Mouse (Mus musculus): ENCODE measurements around the gene Rnf40. TPM values are rescaled to one million over a fixed set of nuclear protein-coding genes. Genes with fewer than 3 reads are reported as not detected.

Rnf40 gene
- polyA plus RNA-seq, 1 experiment from 2014 or later, result 17.1 TPM

DNA sequence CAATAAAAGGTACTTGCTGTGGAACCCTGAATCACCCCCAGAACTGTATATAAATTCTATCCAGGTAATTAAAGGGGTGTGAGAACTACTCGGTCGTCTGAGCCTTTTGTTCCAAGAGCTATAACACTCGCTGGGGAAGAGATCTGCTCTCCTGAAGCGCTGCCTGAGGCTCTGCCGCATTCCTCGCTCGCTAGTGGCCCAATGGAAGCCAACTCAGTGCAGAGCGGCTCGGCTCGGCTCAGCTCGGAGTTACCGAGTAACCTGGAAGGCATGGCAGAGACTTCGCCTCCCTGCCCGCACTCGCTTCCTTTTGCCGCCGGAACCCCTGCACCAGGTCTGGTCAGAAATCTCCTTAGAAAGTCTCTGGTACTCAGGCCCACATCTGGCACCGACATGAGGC lies 63.5 kb downstream of the Rnf40 start:
- peak overlapping the region; percentile 35 for H3K4me2 ChIP-seq (replicated peaks; ENCODE audit: low read depth)
- 17% methylated on average over 18 of the region's 18 CpGs for WGBS
- H3K27me3 ChIP-seq (ENCODE audit: control insufficient read depth, insufficient read depth, low read length), result no peaks in the 10 kb centered on the region
- peak; percentile 25; the same call in 1 of the 2 replicates for ATAC-seq (ENCODE audit: low FRiP score, low TSS enrichment)
- TF ChIP-seq CTCF (IDR thresholded peaks at IDR 0.05; ENCODE audit: low read depth) (no peak), EP300 (optimal IDR thresholded peaks at IDR 0.05) (no peak)
- no peaks in the 10 kb centered on the region for H3K4me1 ChIP-seq (replicated peaks; ENCODE audit: control insufficient read depth, insufficient read depth)
- H3K9me3 ChIP-seq (ENCODE audit: control insufficient read depth, low read length), result no peaks in the 10 kb centered on the region
- H3K36me3 ChIP-seq (ENCODE audit: control insufficient read depth, insufficient read depth, low read length), result no peaks in the 10 kb centered on the region
- no peak overlapping the region for H3K27ac ChIP-seq (replicated peaks)
- H3K4me3 ChIP-seq (ENCODE audit: low read depth, low read length), result no peak overlapping the region
- DNase-seq (ENCODE audit: low spot score), result peak; percentile 63
- peak overlapping the region; percentile 41 for H3K9ac ChIP-seq (ENCODE audit: low read length)

GRCm38 (mm10) chr7:127654318-127654717 lies 65.8 kb downstream of the Rnf40 start:
- Histone ChIP-seq H3K4me3 (ENCODE audit: low read depth, low read length) (no peak overlapping the region), H3K4me1 (replicated peaks; ENCODE audit: control insufficient read depth, insufficient read depth) (no peaks in the 10 kb centered on the region), H3K27me3 (ENCODE audit: control insufficient read depth, insufficient read depth, low read length) (no peaks in the 10 kb centered on the region), H3K36me3 (ENCODE audit: control insufficient read depth, insufficient read depth, low read length) (no peaks in the 10 kb centered on the region), H3K9ac (ENCODE audit: low read length) (no peak overlapping the region), H3K9me3 (ENCODE audit: control insufficient read depth, low read length) (no peaks in the 10 kb centered on the region), H3K4me2 (replicated peaks; ENCODE audit: low read depth) (no peak overlapping the region), H3K27ac (replicated peaks) (no peak overlapping the region)
- no peak for ATAC-seq (ENCODE audit: low FRiP score, low TSS enrichment)
- WGBS, result 73% methylated on average over 10 of the region's 10 CpGs
- DNase-seq (ENCODE audit: low spot score), result no peak
- TF ChIP-seq EP300 (optimal IDR thresholded peaks at IDR 0.05) (no peak), CTCF (IDR thresholded peaks at IDR 0.05; ENCODE audit: low read depth) (no peak)

Other genes starting within 250 kb of the Rnf40 start
- gene Zfp768, start 243.2 kb upstream of the Rnf40 start, polyA plus RNA-seq (2015; fragmentation: Nextera tagmentation; extraction: Ambion mirVana), result 9.0 and 11.0 TPM in 2 replicates
- gene Zfp747, start 212.7 kb upstream of the Rnf40 start, polyA plus RNA-seq (2015; fragmentation: Nextera tagmentation; extraction: Ambion mirVana), result 4.9 and 5.4 TPM in 2 replicates
- gene 9130019O22Rik, start 201.6 kb upstream of the Rnf40 start, polyA plus RNA-seq (2015; fragmentation: Nextera tagmentation; extraction: Ambion mirVana), result 3.0 and 3.1 TPM in 2 replicates
- gene E430018J23Rik, start 195.1 kb upstream of the Rnf40 start, polyA plus RNA-seq (2015; fragmentation: Nextera tagmentation; extraction: Ambion mirVana), result 3.3 and 3.9 TPM in 2 replicates
- gene Zfp764, start 181.9 kb upstream of the Rnf40 start, polyA plus RNA-seq (2015; fragmentation: Nextera tagmentation; extraction: Ambion mirVana), result 4.0 and 4.3 TPM in 2 replicates
- gene Zfp688, start 166.7 kb upstream of the Rnf40 start, polyA plus RNA-seq (2015; fragmentation: Nextera tagmentation; extraction: Ambion mirVana), result 15.6 and 17.8 TPM in 2 replicates
- gene Zfp689, start 139.6 kb upstream of the Rnf40 start, polyA plus RNA-seq (2015; fragmentation: Nextera tagmentation; extraction: Ambion mirVana), result 2.1 and 2.9 TPM in 2 replicates
- gene Prr14, start 129.2 kb upstream of the Rnf40 start, polyA plus RNA-seq (2015; fragmentation: Nextera tagmentation; extraction: Ambion mirVana), result 30.4 and 36.5 TPM in 2 replicates
- gene Fbrs, start 109.6 kb upstream of the Rnf40 start, polyA plus RNA-seq (2015; fragmentation: Nextera tagmentation; extraction: Ambion mirVana), result 8.7 and 9.3 TPM in 2 replicates
- 13.0 TPM in 2 replicates for gene Srcap, start 76.8 kb upstream of the Rnf40 start, polyA plus RNA-seq (2015; fragmentation: Nextera tagmentation; extraction: Ambion mirVana)
- gene Gm42715, start 69.2 kb upstream of the Rnf40 start, polyA plus RNA-seq (2015; fragmentation: Nextera tagmentation; extraction: Ambion mirVana), result 6.1 and 6.4 TPM in 2 replicates
- 22.7 and 24.3 TPM in 2 replicates for gene Tmem265, start 27.4 kb upstream of the Rnf40 start, polyA plus RNA-seq (2015; fragmentation: Nextera tagmentation; extraction: Ambion mirVana)
- 22.6 and 24.3 TPM in 2 replicates for gene Phkg2, start 15.4 kb upstream of the Rnf40 start, polyA plus RNA-seq (2015; fragmentation: Nextera tagmentation; extraction: Ambion mirVana)
- 3.5 and 3.6 TPM in 2 replicates for gene Ccdc189, start 172 bp upstream of the Rnf40 start, polyA plus RNA-seq (2015; fragmentation: Nextera tagmentation; extraction: Ambion mirVana)
- gene Zfp629, start 27.0 kb downstream of the Rnf40 start, polyA plus RNA-seq (2015; fragmentation: Nextera tagmentation; extraction: Ambion mirVana), result 3.6 and 3.7 TPM in 2 replicates
- 42.2 and 46.8 TPM in 2 replicates for gene Bcl7c, start 120.2 kb downstream of the Rnf40 start, polyA plus RNA-seq (2015; fragmentation: Nextera tagmentation; extraction: Ambion mirVana)
- 13.4 and 14.5 TPM in 2 replicates for gene Ctf1, start 124.0 kb downstream of the Rnf40 start, polyA plus RNA-seq (2015; fragmentation: Nextera tagmentation; extraction: Ambion mirVana)
- gene Ctf2, start 143.4 kb downstream of the Rnf40 start, polyA plus RNA-seq (2015; fragmentation: Nextera tagmentation; extraction: Ambion mirVana), result 0.08 and 0.13 TPM in 2 replicates
- 1.1 and 1.9 TPM in 2 replicates for gene Fbxl19, start 155.8 kb downstream of the Rnf40 start, polyA plus RNA-seq (2015; fragmentation: Nextera tagmentation; extraction: Ambion mirVana)
- gene Orai3, start 181.0 kb downstream of the Rnf40 start, polyA plus RNA-seq (2015; fragmentation: Nextera tagmentation; extraction: Ambion mirVana), result 18.6 and 20.0 TPM in 2 replicates
- gene Setd1a, start 187.9 kb downstream of the Rnf40 start, polyA plus RNA-seq (2015; fragmentation: Nextera tagmentation; extraction: Ambion mirVana), result 6.9 and 8.0 TPM in 2 replicates
- gene Gm49388, start 196.8 kb downstream of the Rnf40 start, polyA plus RNA-seq (2015; fragmentation: Nextera tagmentation; extraction: Ambion mirVana), result not detected in 2 replicates
- gene Hsd3b7, start 211.8 kb downstream of the Rnf40 start, polyA plus RNA-seq (2015; fragmentation: Nextera tagmentation; extraction: Ambion mirVana), result 31.7 and 32.3 TPM in 2 replicates
- 28.4 and 28.8 TPM in 2 replicates for gene Stx4a, start 235.5 kb downstream of the Rnf40 start, polyA plus RNA-seq (2015; fragmentation: Nextera tagmentation; extraction: Ambion mirVana)
- gene Stx1b, start 235.8 kb downstream of the Rnf40 start, polyA plus RNA-seq (2015; fragmentation: Nextera tagmentation; extraction: Ambion mirVana), result 0.80 and 1.2 TPM in 2 replicates